In genomic region chr7:101951648-101952047, GRCm38 (mm10) we compare ENCODE assay signal across 26 mouse cellular contexts. TPM values are rescaled to one million over a fixed set of nuclear protein-coding genes. Genes with fewer than 3 reads are reported as not detected.
DNase-seq lines count a peak whose midpoint lies in the region; ATAC-seq and TF ChIP-seq lines count a peak whose summit lies in the region.
"Had no signal": no experiment of that assay in that cellular context is flagged by ENCODE, and none has a peak within 500 bp of the region (broad histone marks: within the 10 kb centered on the region; RNA-seq: fewer than 3 reads in every experiment).

No protein-coding gene starts in this region.

- intact Hi-C loops in gastrocnemius, adult 2 months (cut with DNase I): no loop called here

- H3K27me3 ChIP-seq in intestine, embryonic 14.5 days (replicated peaks; ENCODE audit: control insufficient read depth, insufficient read depth, low read length): no peaks in the 10 kb centered on the region
- no peaks in the 10 kb centered on the region for H3K27me3 ChIP-seq in intestine, postnatal 0 days (replicated peaks; ENCODE audit: control insufficient read depth, insufficient read depth, low read length)
- H3K27me3 ChIP-seq in lung, embryonic 15.5 days: no peaks in the 10 kb centered on the region
- no peaks in the 10 kb centered on the region for H3K27me3 ChIP-seq in stomach, embryonic 16.5 days (ENCODE audit: control insufficient read depth, insufficient read depth, low read length)
- H3K27me3 ChIP-seq: embryonic facial prominence, embryonic 12.5 days; forebrain, embryonic 12.5 days; liver, embryonic 15.5 days; neural tube, embryonic 15.5 days had no signal

- no peaks in the 10 kb centered on the region for H3K4me1 ChIP-seq in intestine, embryonic 14.5 days (replicated peaks; ENCODE audit: control insufficient read depth, insufficient read depth, low read length)
- H3K4me1 ChIP-seq in intestine, postnatal 0 days (replicated peaks; ENCODE audit: control insufficient read depth, insufficient read depth, low read length): no peaks in the 10 kb centered on the region
- H3K4me1 ChIP-seq in lung, embryonic 15.5 days: no peaks in the 10 kb centered on the region
- peaks cover 4% of the 10 kb centered on the region for H3K4me1 ChIP-seq in stomach, embryonic 16.5 days (ENCODE audit: control insufficient read depth, insufficient read depth, low read length)
- H3K4me1 ChIP-seq: embryonic facial prominence, embryonic 12.5 days; forebrain, embryonic 12.5 days; neural tube, embryonic 15.5 days had no signal

- no peak overlapping the region for H3K4me2 ChIP-seq in intestine, embryonic 14.5 days (ENCODE audit: low read length)
- H3K4me2 ChIP-seq in intestine, postnatal 0 days (replicated peaks; ENCODE audit: low read depth): no peak overlapping the region
- no peak overlapping the region for H3K4me2 ChIP-seq in lung, embryonic 15.5 days
- H3K4me2 ChIP-seq in stomach, embryonic 16.5 days (ENCODE audit: low read depth, low read length): no peak overlapping the region
- H3K4me2 ChIP-seq: embryonic facial prominence, embryonic 12.5 days; forebrain, embryonic 12.5 days; liver, embryonic 15.5 days; midbrain, embryonic 11.5 days; neural tube, embryonic 15.5 days had no signal

- no peak for DNase-seq in gastrocnemius, adult 2 months
- no peak for DNase-seq in gastrocnemius, postnatal 25 days
- peak; percentile 37 for DNase-seq in intestine, embryonic 14.5 days (ENCODE audit: low spot score)
- DNase-seq in lung, postnatal 10 days: no peak
- no peak for DNase-seq in urinary bladder, adult 18-20 months (ENCODE audit: low spot score in 2 of 2)
- DNase-seq: adrenal gland, postnatal 10 days; cerebellum, adult 18-20 months; cerebellum, postnatal 14 days; kidney, adult 2 months; right cerebral cortex, adult 18-20 months; right cerebral cortex, postnatal 4 days had no signal

- no peak overlapping the region for H3K4me3 ChIP-seq in gastrocnemius, adult 2 months
- H3K4me3 ChIP-seq in intestine, embryonic 14.5 days (ENCODE audit: low read depth, low read length): no peak overlapping the region
- H3K4me3 ChIP-seq in intestine, postnatal 0 days (ENCODE audit: low read depth, low read length): no peak overlapping the region
- H3K4me3 ChIP-seq in lung, embryonic 15.5 days: no peak overlapping the region
- H3K4me3 ChIP-seq in stomach, embryonic 16.5 days (replicated peaks; ENCODE audit: low read length): no peak overlapping the region
- H3K4me3 ChIP-seq: embryonic facial prominence, embryonic 12.5 days; erythroblast, embryonic 14.5 days; forebrain, embryonic 12.5 days; hindbrain, embryonic 10.5 days; left cerebral cortex, adult 2 months; liver, embryonic 15.5 days; neural tube, embryonic 15.5 days had no signal

- no peak for ATAC-seq in intestine, embryonic 14.5 days (replicated peaks; ENCODE audit: low FRiP score, low TSS enrichment, low read depth)
- no peak for ATAC-seq in intestine, postnatal 0 days
- ATAC-seq in lung, embryonic 15.5 days (ENCODE audit: borderline replicate concordance, extremely low read depth, low FRiP score, low TSS enrichment): no peak
- ATAC-seq in stomach, embryonic 16.5 days (ENCODE audit: insufficient read depth, low FRiP score): peak; percentile 72
- ATAC-seq: hindbrain, postnatal 0 days had no signal

- 72% methylated on average over 1 of the region's 1 CpGs for WGBS in intestine, embryonic 14.5 days
- WGBS in intestine, postnatal 0 days: 66% methylated on average over 1 of the region's 1 CpGs
- 52% methylated on average over 1 of the region's 1 CpGs for WGBS in lung, embryonic 15.5 days
- 50% methylated on average over 1 of the region's 1 CpGs for WGBS in stomach, embryonic 16.5 days

- H3K36me3 ChIP-seq in intestine, embryonic 14.5 days (ENCODE audit: control insufficient read depth, insufficient read depth, low read length): no peaks in the 10 kb centered on the region
- H3K36me3 ChIP-seq in intestine, postnatal 0 days (ENCODE audit: control insufficient read depth, insufficient read depth): no peaks in the 10 kb centered on the region
- no peaks in the 10 kb centered on the region for H3K36me3 ChIP-seq in lung, embryonic 15.5 days
- no peaks in the 10 kb centered on the region for H3K36me3 ChIP-seq in stomach, embryonic 16.5 days (ENCODE audit: control insufficient read depth, insufficient read depth, low read length)
- H3K36me3 ChIP-seq: embryonic facial prominence, embryonic 12.5 days; hindbrain, embryonic 10.5 days; neural tube, embryonic 15.5 days had no signal

- H3K9me3 ChIP-seq in intestine, embryonic 14.5 days (ENCODE audit: control insufficient read depth, low read length): no peaks in the 10 kb centered on the region
- no peaks in the 10 kb centered on the region for H3K9me3 ChIP-seq in intestine, postnatal 0 days (ENCODE audit: control insufficient read depth)
- no peaks in the 10 kb centered on the region for H3K9me3 ChIP-seq in lung, embryonic 15.5 days
- H3K9me3 ChIP-seq in stomach, embryonic 16.5 days (replicated peaks; ENCODE audit: control insufficient read depth, low read length): no peaks in the 10 kb centered on the region
- H3K9me3 ChIP-seq: embryonic facial prominence, embryonic 12.5 days; forebrain, embryonic 12.5 days; hindbrain, embryonic 10.5 days; liver, embryonic 15.5 days; neural tube, embryonic 15.5 days had no signal

- no peak for TF ChIP-seq CTCF in gastrocnemius, adult 2 months (IDR thresholded peaks at IDR 0.05)
- TF ChIP-seq CTCF in intestine, postnatal 0 days (IDR thresholded peaks at IDR 0.05; ENCODE audit: low read depth): no peak

- H3K27ac ChIP-seq in gastrocnemius, adult 2 months: 0 out of 2 replicates have a peak overlapping the region, but pooled peaks have one; percentile 16
- H3K27ac ChIP-seq in intestine, embryonic 14.5 days (ENCODE audit: low read depth): peak overlapping the region; percentile 71; the same call in 1 of the 2 replicates
- no peak overlapping the region for H3K27ac ChIP-seq in intestine, postnatal 0 days (ENCODE audit: low read depth, low read length)
- peak overlapping the region; percentile 35 for H3K27ac ChIP-seq in lung, embryonic 15.5 days
- H3K27ac ChIP-seq in stomach, embryonic 16.5 days (ENCODE audit: low read length): peak overlapping the region; percentile 53
- H3K27ac ChIP-seq: embryonic facial prominence, embryonic 12.5 days; forebrain, embryonic 12.5 days; hindbrain, embryonic 10.5 days; hindbrain, postnatal 0 days; left cerebral cortex, adult 2 months; liver, embryonic 15.5 days; macrophage; neural tube, embryonic 15.5 days had no signal

- no peak overlapping the region for H3K9ac ChIP-seq in intestine, embryonic 14.5 days (ENCODE audit: low read length)
- no peak overlapping the region for H3K9ac ChIP-seq in intestine, postnatal 0 days (ENCODE audit: low read depth, low read length)
- H3K9ac ChIP-seq in lung, embryonic 15.5 days: no peak overlapping the region
- no peak overlapping the region for H3K9ac ChIP-seq in stomach, embryonic 16.5 days (ENCODE audit: low read length)
- H3K9ac ChIP-seq: embryonic facial prominence, embryonic 12.5 days; forebrain, embryonic 12.5 days; liver, embryonic 15.5 days; neural tube, embryonic 15.5 days had no signal

RNA-seq across cellular contexts. Expression of gene Numa1, which starts 17.7 kb away (rescaled TPM):
- 10 to 100 TPM; 47.1 to 53.6 TPM for total RNA-seq in gastrocnemius, adult 2 months (2021)
- 10 to 100 TPM; 43.8 to 46.7 TPM for total RNA-seq in gastrocnemius, postnatal 25 days (2021)
- 99.6 and 101 TPM in 2 replicates for polyA plus RNA-seq in intestine, embryonic 14.5 days (2014; fragmentation: Nextera tagmentation; extraction: Ambion mirVana)
- 17.0 and 19.2 TPM in 2 replicates for polyA plus RNA-seq in intestine, postnatal 0 days (2015; fragmentation: Nextera tagmentation; extraction: Ambion mirVana)
- polyA plus RNA-seq in lung, embryonic 15.5 days (2015; fragmentation: Nextera tagmentation; extraction: Ambion mirVana): 68.9 and 79.4 TPM in 2 replicates
- polyA plus RNA-seq in stomach, embryonic 16.5 days (2015; fragmentation: Nextera tagmentation; extraction: Ambion mirVana): 60.9 and 64.3 TPM in 2 replicates

RNA-seq across cellular contexts. Expression of gene Lrrc51, which starts 18.0 kb away (rescaled TPM):
- 1 to 10 TPM; 4.1 to 4.2 TPM for total RNA-seq in gastrocnemius, adult 2 months (2021)
- total RNA-seq in gastrocnemius, postnatal 25 days (2021): 1 to 10 TPM; 3.0 to 4.2 TPM
- polyA plus RNA-seq in intestine, embryonic 14.5 days (2014; fragmentation: Nextera tagmentation; extraction: Ambion mirVana): 6.8 and 10.1 TPM in 2 replicates
- 3.1 and 3.6 TPM in 2 replicates for polyA plus RNA-seq in intestine, postnatal 0 days (2015; fragmentation: Nextera tagmentation; extraction: Ambion mirVana)
- polyA plus RNA-seq in lung, embryonic 15.5 days (2015; fragmentation: Nextera tagmentation; extraction: Ambion mirVana): 11.8 and 13.5 TPM in 2 replicates
- polyA plus RNA-seq in stomach, embryonic 16.5 days (2015; fragmentation: Nextera tagmentation; extraction: Ambion mirVana): 10.3 and 11.5 TPM in 2 replicates
- polyA plus RNA-seq: erythroblast, embryonic 14.5 days had no signal

RNA-seq across cellular contexts. Expression of gene Tomt, which starts 45.5 kb away (rescaled TPM):
- not detected for total RNA-seq in gastrocnemius, adult 2 months (2021)
- not detected for total RNA-seq in gastrocnemius, postnatal 25 days (2021)
- 0.44 and 0.97 TPM in 2 replicates for polyA plus RNA-seq in intestine, embryonic 14.5 days (2014; fragmentation: Nextera tagmentation; extraction: Ambion mirVana)
- polyA plus RNA-seq in intestine, postnatal 0 days (2015; fragmentation: Nextera tagmentation; extraction: Ambion mirVana): 0.20 and 0.25 TPM in 2 replicates
- polyA plus RNA-seq in lung, embryonic 15.5 days (2015; fragmentation: Nextera tagmentation; extraction: Ambion mirVana): 0.54 and 0.59 TPM in 2 replicates
- 0.21 and 1.2 TPM in 2 replicates for polyA plus RNA-seq in stomach, embryonic 16.5 days (2015; fragmentation: Nextera tagmentation; extraction: Ambion mirVana)
- total RNA-seq: left cerebral cortex, adult 2 months; midbrain, postnatal 0 days had no signal
- polyA plus RNA-seq: erythroblast, embryonic 14.5 days; heart, embryonic 16.5 days had no signal

RNA-seq across cellular contexts. Expression of gene Lamtor1, which starts 45.9 kb away (rescaled TPM):
- 100 to 1,000 TPM in 1 of 2 experiments, 10 to 100 TPM in 1; 93.2 to 107 TPM for total RNA-seq in gastrocnemius, adult 2 months (2021)
- total RNA-seq in gastrocnemius, postnatal 25 days (2021): 100 to 1,000 TPM in 1 of 2 experiments, 10 to 100 TPM in 1; 94.3 to 103 TPM
- 153 and 167 TPM in 2 replicates for polyA plus RNA-seq in intestine, embryonic 14.5 days (2014; fragmentation: Nextera tagmentation; extraction: Ambion mirVana)
- polyA plus RNA-seq in intestine, postnatal 0 days (2015; fragmentation: Nextera tagmentation; extraction: Ambion mirVana): 179 TPM in 2 replicates
- 165 and 170 TPM in 2 replicates for polyA plus RNA-seq in lung, embryonic 15.5 days (2015; fragmentation: Nextera tagmentation; extraction: Ambion mirVana)
- polyA plus RNA-seq in stomach, embryonic 16.5 days (2015; fragmentation: Nextera tagmentation; extraction: Ambion mirVana): 147 and 149 TPM in 2 replicates
